Mouse (Mus musculus): ENCODE data around the gene Cd300lf. TPM values are rescaled to one million over a fixed set of nuclear protein-coding genes. Genes with fewer than 3 reads are reported as not detected.
A peak's percentile ranks its signal among the peaks of the same experiment; 100 is the strongest.

Gene Cd300lf
- polyA plus RNA-seq, 1 experiment from 2014 or later = 0.33 TPM

- 58% methylated on average over 12 of the region's 12 CpGs for WGBS
- Histone ChIP-seq H3K4me1 (replicated peaks; ENCODE audit: insufficient read depth, low read length) (no peaks in the 10 kb centered on the region), H3K9ac (ENCODE audit: low read depth, low read length) (no peak overlapping the region), H3K36me3 (ENCODE audit: insufficient read depth, low read length) (no peaks in the 10 kb centered on the region), H3K4me3 (replicated peaks; ENCODE audit: low read depth, low read length) (no peak overlapping the region), H3K27ac (no peak overlapping the region), H3K9me3 (replicated peaks; ENCODE audit: low read length) (no peaks in the 10 kb centered on the region), H3K4me2 (ENCODE audit: low read length) (no peak overlapping the region), H3K27me3 (ENCODE audit: insufficient read depth, low read length) (no peaks in the 10 kb centered on the region)
- TF ChIP-seq CTCF (IDR thresholded peaks at IDR 0.05; ENCODE audit: low read depth) = no peak
- ATAC-seq (replicated peaks; ENCODE audit: low FRiP score, low read depth) (no peak), DNase-seq (ENCODE audit: low spot score) (no peak)
Measured at GRCm38 (mm10) chr11:115084595-115084994, 49.2 kb downstream of the Cd300lf start.

GRCm38 (mm10) chr11:115083376-115084139, 50.2 kb downstream of the Cd300lf start:
- Histone ChIP-seq H3K4me2 (ENCODE audit: low read length) (no peak overlapping the region), H3K4me3 (replicated peaks; ENCODE audit: low read depth, low read length) (no peak overlapping the region), H3K9ac (ENCODE audit: low read depth, low read length) (no peak overlapping the region), H3K27ac (no peak overlapping the region), H3K36me3 (ENCODE audit: insufficient read depth, low read length) (no peaks in the 10 kb centered on the region), H3K9me3 (replicated peaks; ENCODE audit: low read length) (no peaks in the 10 kb centered on the region), H3K4me1 (replicated peaks; ENCODE audit: insufficient read depth, low read length) (no peaks in the 10 kb centered on the region), H3K27me3 (ENCODE audit: insufficient read depth, low read length) (no peaks in the 10 kb centered on the region)
- DNase-seq (ENCODE audit: low spot score) (peak; percentile 84), ATAC-seq (replicated peaks; ENCODE audit: low FRiP score, low read depth) (no peak)
- 39% methylated on average over 18 of the region's 18 CpGs for WGBS
- peak; percentile 98 for TF ChIP-seq CTCF (IDR thresholded peaks at IDR 0.05; ENCODE audit: low read depth)

GRCm38 (mm10) chr11:115082196-115082595, 51.6 kb downstream of the Cd300lf start:
- Histone ChIP-seq H3K9me3 (replicated peaks; ENCODE audit: low read length) (no peaks in the 10 kb centered on the region), H3K36me3 (ENCODE audit: insufficient read depth, low read length) (no peaks in the 10 kb centered on the region), H3K4me2 (ENCODE audit: low read length) (no peak overlapping the region), H3K4me3 (replicated peaks; ENCODE audit: low read depth, low read length) (no peak overlapping the region), H3K4me1 (replicated peaks; ENCODE audit: insufficient read depth, low read length) (no peaks in the 10 kb centered on the region), H3K27ac (no peak overlapping the region), H3K27me3 (ENCODE audit: insufficient read depth, low read length) (no peaks in the 10 kb centered on the region), H3K9ac (ENCODE audit: low read depth, low read length) (no peak overlapping the region)
- WGBS = 44% methylated on average over 6 of the region's 6 CpGs
- peak; percentile 57 for DNase-seq (ENCODE audit: low spot score)
- no peak for ATAC-seq (replicated peaks; ENCODE audit: low FRiP score, low read depth)
- TF ChIP-seq CTCF (IDR thresholded peaks at IDR 0.05; ENCODE audit: low read depth) = no peak

GRCm38 (mm10) chr11:115081373-115081772, 52.4 kb downstream of the Cd300lf start:
- no peak for TF ChIP-seq CTCF (IDR thresholded peaks at IDR 0.05; ENCODE audit: low read depth)
- H3K27me3 ChIP-seq (ENCODE audit: insufficient read depth, low read length) = no peaks in the 10 kb centered on the region
- H3K9ac ChIP-seq (ENCODE audit: low read depth, low read length) = no peak overlapping the region
- ATAC-seq (replicated peaks; ENCODE audit: low FRiP score, low read depth) (no peak; the same call in 1 of the 2 replicates), DNase-seq (ENCODE audit: low spot score) (no peak)
- H3K4me3 ChIP-seq (replicated peaks; ENCODE audit: low read depth, low read length) = no peak overlapping the region
- no peaks in the 10 kb centered on the region for H3K4me1 ChIP-seq (replicated peaks; ENCODE audit: insufficient read depth, low read length)
- no peaks in the 10 kb centered on the region for H3K9me3 ChIP-seq (replicated peaks; ENCODE audit: low read length)
- no peak overlapping the region for H3K4me2 ChIP-seq (ENCODE audit: low read length)
- WGBS = 67% methylated on average over 3 of the region's 3 CpGs
- no peaks in the 10 kb centered on the region for H3K36me3 ChIP-seq (ENCODE audit: insufficient read depth, low read length)
- H3K27ac ChIP-seq = no peak overlapping the region

- Histone ChIP-seq H3K4me2 (ENCODE audit: low read length) (no peak overlapping the region), H3K36me3 (ENCODE audit: insufficient read depth, low read length) (no peaks in the 10 kb centered on the region), H3K27ac (no peak overlapping the region), H3K27me3 (ENCODE audit: insufficient read depth, low read length) (no peaks in the 10 kb centered on the region), H3K4me1 (replicated peaks; ENCODE audit: insufficient read depth, low read length) (no peaks in the 10 kb centered on the region), H3K9me3 (replicated peaks; ENCODE audit: low read length) (no peaks in the 10 kb centered on the region), H3K9ac (ENCODE audit: low read depth, low read length) (no peak overlapping the region), H3K4me3 (replicated peaks; ENCODE audit: low read depth, low read length) (no peak overlapping the region)
- TF ChIP-seq CTCF (IDR thresholded peaks at IDR 0.05; ENCODE audit: low read depth) = peak; percentile 85
- ATAC-seq (replicated peaks; ENCODE audit: low FRiP score, low read depth) (no peak), DNase-seq (ENCODE audit: low spot score) (peak; percentile 75)
- 34% methylated on average over 13 of the region's 13 CpGs for WGBS
Measured at GRCm38 (mm10) chr11:115080886-115081285, 52.9 kb downstream of the Cd300lf start.

- Histone ChIP-seq H3K4me1 (replicated peaks; ENCODE audit: insufficient read depth, low read length) (no peaks in the 10 kb centered on the region), H3K4me2 (ENCODE audit: low read length) (no peak overlapping the region), H3K27me3 (ENCODE audit: insufficient read depth, low read length) (no peaks in the 10 kb centered on the region), H3K27ac (no peak overlapping the region), H3K9me3 (replicated peaks; ENCODE audit: low read length) (no peaks in the 10 kb centered on the region), H3K9ac (ENCODE audit: low read depth, low read length) (no peak overlapping the region), H3K4me3 (replicated peaks; ENCODE audit: low read depth, low read length) (no peak overlapping the region), H3K36me3 (ENCODE audit: insufficient read depth, low read length) (no peaks in the 10 kb centered on the region)
- DNase-seq (ENCODE audit: low spot score) (no peak), ATAC-seq (replicated peaks; ENCODE audit: low FRiP score, low read depth) (no peak)
- TF ChIP-seq CTCF (IDR thresholded peaks at IDR 0.05; ENCODE audit: low read depth) = no peak
- WGBS = 76% methylated on average over 5 of the region's 5 CpGs
Measured at GRCm38 (mm10) chr11:115078680-115079079, 55.1 kb downstream of the Cd300lf start.

Measured in kidney, postnatal 0 days (tissue).